Mouse (Mus musculus) left cerebral cortex, adult 2 months (tissue): Measurements from ENCODE around the gene Zfp217. TPM values are rescaled to one million over a fixed set of nuclear protein-coding genes. Genes with fewer than 3 reads are reported as not detected.
"Not testable (repeated sequence)": the region's sequence is repeated elsewhere in the genome, so short reads cannot be mapped to it uniquely, and the experiment has no call there.

Experiments
- DNase-seq, 2 experiments: peaks; one replicate each; pipeline ENCODE4 v3.0.0; 2021 to 2022; ENCODE audit warnings: low spot score in 2 of 2, mixed read lengths in 1 of 2; ENCODE audit errors: extremely low spot score in 1 of 2
- H3K27ac ChIP-seq: fragments of 200-600 bp; 2 replicates; pipeline ENCODE4 v1.8.1; 2022
- H3K4me3 ChIP-seq: fragments of 200-600 bp; 2 replicates; pipeline ENCODE4 v1.8.1; 2022
- CTCF ChIP-seq: fragments of 200-600 bp; IDR thresholded peaks from 2 replicates; pipeline ENCODE4 v1.8.1; 2022; ENCODE audit warnings: antibody characterized with exemption, mild to moderate bottlenecking, moderate library complexity
- intact Hi-C: fragments of 180-260 bp; cut with DNase I; formaldehyde crosslinking; loops from one replicate; pipeline ENCODE4 v1.15.1; 2025
- long read RNA-seq, 2 experiments: library from polyadenylated mRNA; stranded (forward); transcript quantifications; one replicate each; pipeline ENCODE4 v2.0.0; 2021; ENCODE audit warnings: borderline mapping rate in 2 of 2
- total RNA-seq, 2 experiments: library from RNA; stranded (reverse); gene quantifications; 2 replicates each; pipeline ENCODE4 v1.2.3; 2021

The Zfp217 gene
- total RNA-seq, result 1 to 10 TPM; 2.9 to 3.4 TPM
- long read RNA-seq, experiment 1, partial matches to known transcripts, result 0 of 1 reads
- long read RNA-seq, experiment 1, other reads (novel, unspliced or antisense), result 1 of 1 reads
- long read RNA-seq, experiment 2, result 0 reads

DNA sequence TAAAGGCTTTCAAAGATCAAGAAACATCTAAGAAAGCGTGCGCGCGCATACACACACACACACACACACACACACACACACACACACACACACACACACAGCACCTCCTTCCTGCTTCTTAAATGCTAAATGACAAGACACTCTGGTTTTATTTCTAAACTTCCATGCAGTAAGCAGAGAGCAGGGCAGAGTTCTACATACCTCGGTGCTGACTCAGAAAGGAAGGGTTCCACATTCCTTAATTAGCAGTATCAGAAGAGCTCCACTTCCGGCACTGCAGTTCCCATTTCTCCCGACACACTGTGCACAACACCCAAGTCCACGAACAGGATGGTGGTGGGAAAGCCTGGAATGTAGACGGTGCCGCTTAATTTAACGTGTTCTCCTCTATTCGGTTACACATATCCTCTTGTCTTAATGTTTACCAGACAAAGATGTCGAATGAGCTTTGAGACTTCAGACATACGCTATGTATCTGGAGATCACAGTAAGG, at the start of gene Zfp217:
Zfp217 (minus strand) TSS at position 443 of the 493 bp plus-strand sequence.
- intact Hi-C loops, result loop anchor here (5.0 kb wide), 1 partner anchor 55 kb away; no protein-coding TSS in a partner anchor
- no peak for DNase-seq
- Histone ChIP-seq H3K27ac (no peak within 1 kb of the TSS), H3K4me3 (no peak within 1 kb of the TSS)
- TF ChIP-seq CTCF, result no peak

DNA sequence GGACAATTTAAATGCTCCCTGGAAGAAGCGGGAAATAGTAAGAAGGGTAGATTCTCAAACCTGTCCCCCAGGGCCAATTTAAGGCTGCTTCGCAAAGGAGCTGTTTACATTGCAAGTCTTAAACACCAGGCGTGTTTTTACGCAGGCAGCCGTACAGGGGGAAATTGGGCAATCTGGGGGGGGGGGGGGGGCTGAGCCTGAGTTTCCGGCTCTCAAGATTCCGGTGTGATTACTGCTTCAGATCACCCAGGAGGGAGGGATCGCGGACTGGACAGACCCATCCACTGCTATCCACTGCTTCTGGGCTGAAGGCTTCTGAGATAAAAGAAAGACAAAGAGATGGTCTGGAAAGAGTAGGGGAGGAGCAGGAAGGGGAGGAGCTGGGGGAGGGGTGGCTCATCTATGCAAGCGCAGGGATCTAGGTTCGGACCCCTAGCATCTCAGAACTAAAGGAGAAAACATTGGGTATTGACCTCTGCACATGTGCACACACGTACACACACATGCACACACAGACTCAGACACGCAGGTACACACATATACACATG, 47.7 kb upstream of the Zfp217 start:
- intact Hi-C loops, result no loop called here
- no peak overlapping the region for H3K4me3 ChIP-seq
- TF ChIP-seq CTCF, result no peak
- H3K27ac ChIP-seq, result no peak overlapping the region
- DNase-seq, result no peak

DNA sequence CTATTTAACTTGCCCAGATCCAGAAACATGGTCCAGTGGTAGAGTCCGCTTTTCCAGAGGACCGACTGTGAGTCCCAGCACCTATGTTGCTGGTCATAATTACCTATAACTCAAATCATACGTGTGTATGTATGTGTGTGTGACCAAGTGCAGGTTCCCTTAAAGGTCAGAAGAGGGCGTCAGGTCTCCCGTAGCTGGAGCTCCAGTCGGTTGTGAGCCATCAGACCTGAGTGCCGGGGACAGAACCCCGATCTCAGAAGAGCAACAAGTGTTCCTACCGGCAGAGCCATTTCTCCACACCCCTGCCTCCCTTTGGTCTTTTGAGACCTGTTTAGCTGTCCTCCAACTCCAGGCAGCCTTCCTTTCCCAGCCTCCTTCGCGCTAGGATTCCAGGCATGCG, 46.9 kb upstream of the Zfp217 start:
- intact Hi-C loops, result no loop called here
- DNase-seq, result no peak
- no peak for TF ChIP-seq CTCF

DNA sequence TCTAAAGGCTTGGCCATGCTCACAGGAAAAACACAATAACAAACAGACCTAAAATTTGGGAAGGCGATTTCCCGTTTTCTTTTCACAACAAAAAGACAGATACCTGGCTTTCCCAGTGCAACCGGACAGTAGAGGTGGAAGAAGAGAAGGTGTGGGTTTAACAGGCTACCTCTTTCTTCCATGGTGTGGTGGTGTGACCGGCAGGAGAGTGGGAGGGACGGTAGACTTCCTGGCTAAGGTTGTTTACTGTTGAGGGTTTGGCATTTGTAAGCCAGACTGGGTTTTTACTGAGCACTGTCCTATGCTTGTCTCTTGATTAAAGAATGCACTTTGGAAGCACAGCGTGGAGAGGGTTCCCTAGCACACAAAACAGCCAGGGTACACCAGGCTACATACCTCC, 45.9 kb upstream of the Zfp217 start:
- TF ChIP-seq CTCF, result no peak
- Histone ChIP-seq H3K4me3 (no peak overlapping the region), H3K27ac (no peak overlapping the region)
- intact Hi-C loops, result no loop called here
- no peak for DNase-seq

More for the DNA sequence above, 46.9 kb upstream of the Zfp217 start:
- Histone ChIP-seq H3K27ac (no peak overlapping the region), H3K4me3 (no peak overlapping the region)

DNA sequence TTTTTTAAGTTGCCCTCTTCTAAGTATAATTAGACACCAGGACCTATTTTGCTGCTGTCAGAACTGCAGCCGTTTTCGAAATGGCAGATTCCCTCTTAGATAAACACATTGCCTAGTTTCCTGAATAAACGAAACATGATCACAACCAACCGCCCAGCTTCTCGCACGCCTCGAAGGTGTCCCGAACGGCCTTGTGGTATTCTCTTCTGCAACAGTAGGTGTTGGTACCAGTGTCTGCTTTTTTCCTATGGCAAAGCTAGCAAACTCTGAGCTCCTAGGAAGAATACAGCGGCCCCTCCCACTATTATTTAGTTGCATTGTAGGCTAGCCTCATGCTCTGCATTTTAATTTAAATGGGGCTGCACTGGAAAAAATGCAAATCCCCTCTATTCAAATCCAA, 45.3 kb upstream of the Zfp217 start:
- TF ChIP-seq CTCF, result no peak
- Histone ChIP-seq H3K4me3 (no peak overlapping the region), H3K27ac (no peak overlapping the region)
- intact Hi-C loops, result no loop called here
- DNase-seq, result no peak

DNA sequence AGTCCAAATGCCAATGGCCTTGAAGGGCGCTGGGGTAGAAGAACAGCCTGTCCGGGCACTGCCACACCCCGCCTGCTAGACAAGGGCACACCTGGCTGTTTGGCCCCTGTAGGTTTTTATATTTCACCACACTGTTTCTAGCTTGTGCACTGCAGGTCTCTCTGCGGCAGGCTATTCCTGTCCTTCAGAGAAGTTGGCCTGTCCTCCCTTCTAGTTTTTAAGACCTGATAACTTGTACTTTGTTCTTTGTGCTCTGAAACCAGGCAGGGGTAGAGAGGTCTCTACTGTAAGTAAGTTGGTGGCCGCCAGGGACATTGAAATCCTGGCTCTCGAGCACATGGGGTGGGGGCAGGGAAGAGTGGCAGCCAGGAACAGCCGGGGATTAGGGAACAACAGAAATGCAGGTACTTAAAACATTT, 44.8 kb upstream of the Zfp217 start:
- TF ChIP-seq CTCF, result no peak
- no peak for DNase-seq
- H3K27ac ChIP-seq, result no peak overlapping the region
- no peak overlapping the region for H3K4me3 ChIP-seq
- intact Hi-C loops, result no loop called here

DNA sequence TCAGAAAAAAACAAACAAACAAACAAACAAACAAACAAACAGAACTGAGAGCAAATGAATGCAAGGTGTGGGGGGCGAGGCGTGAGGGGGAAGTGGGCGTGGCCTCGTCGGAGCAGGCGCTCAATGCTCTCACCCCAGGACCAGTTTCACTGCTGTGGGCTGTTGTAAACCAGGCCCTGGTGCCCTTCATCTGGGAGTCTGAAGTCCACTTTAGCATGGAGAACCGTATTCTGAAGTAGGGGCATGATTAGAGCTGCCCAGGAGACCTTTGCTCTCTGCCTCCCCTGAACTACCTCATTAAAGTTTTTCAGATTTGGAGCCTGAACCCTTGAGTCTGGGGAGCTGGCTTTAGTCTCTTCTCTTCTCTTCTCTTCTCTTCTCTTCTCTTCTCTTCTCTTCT, 40.8 kb upstream of the Zfp217 start:
- intact Hi-C loops, result no loop called here
- TF ChIP-seq CTCF, result no peak
- no peak overlapping the region for H3K4me3 ChIP-seq
- DNase-seq, result no peak
- H3K27ac ChIP-seq, result no peak overlapping the region

DNA sequence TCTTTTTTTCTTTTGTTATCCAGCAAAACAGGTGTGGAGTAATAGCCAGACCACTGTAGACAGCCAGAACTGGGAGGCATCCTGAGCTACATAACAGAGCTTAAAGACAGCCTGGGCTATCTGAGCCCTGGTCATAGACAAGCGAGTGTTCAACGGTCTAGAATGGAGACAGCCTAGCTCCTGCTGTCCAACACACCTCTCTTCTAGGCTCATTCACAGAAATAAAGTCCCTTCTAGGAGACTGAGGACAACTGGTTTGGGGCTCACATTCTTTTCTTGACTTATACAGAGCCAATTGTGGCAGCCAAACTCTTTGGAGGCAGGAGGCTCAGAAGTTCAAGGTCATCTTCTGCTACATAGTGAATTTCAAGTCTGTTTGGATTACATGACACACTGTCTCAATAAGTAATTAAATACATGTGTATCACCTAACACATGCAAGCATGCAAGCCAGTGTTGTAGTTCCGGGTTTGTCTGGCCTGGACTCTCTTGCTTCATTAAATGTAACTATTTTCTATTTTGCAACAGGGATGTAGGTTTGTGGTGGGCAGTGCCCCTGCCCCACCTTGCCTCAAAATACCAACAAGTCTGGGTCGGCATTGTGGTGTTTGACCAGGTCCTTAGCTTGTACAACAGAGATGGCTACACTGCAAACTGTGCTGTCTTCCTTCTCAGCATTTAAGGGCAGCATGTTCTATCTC, 37.4 kb upstream of the Zfp217 start:
- H3K4me3 ChIP-seq, result peak overlapping the region; percentile 41
- intact Hi-C loops, result no loop called here
- no peak overlapping the region for H3K27ac ChIP-seq
- TF ChIP-seq CTCF, result no peak
- no peak for DNase-seq

DNA sequence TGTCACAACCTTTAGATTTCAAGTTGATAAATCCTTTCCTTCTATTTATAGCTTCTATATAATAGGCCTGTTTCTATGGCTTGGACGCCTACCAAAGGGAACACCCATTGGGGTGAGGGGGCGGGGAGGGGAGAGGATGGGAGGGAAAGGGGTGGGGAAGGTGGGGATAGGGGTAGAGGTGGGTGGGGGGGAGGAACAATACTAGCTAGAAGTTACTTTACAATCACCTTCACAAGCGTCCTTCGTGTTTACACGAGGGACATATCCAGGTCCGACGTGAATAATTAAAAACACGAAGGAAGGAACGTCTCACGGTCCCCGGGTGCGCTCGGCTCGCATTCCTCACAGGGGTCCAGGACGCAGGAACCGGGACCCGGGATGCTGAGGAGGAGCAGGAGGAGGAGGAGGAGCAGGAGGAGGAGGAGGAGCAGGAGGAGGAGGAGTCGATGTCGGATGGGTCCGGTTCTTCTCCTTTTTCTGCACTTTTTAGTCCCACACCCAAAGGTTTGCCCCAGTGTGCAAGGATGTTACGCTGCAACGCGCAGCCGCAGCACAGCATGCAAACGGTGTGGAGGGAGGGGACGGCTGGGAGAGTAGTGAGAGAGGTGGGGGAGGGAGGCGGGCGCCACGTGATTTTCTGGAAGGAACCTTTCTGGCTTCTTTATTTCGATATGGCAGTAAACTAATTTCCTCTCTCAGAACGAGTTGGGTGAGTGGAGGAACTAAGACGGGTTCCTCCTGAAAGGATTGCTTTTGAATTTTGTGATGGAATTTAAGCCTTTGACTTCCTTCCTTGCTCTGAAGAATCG, 36.5 kb upstream of the Zfp217 start:
- no peak for TF ChIP-seq CTCF
- intact Hi-C loops, result no loop called here
- peak; percentile 39 to 56 for DNase-seq
- peak overlapping the region; percentile 41 for H3K4me3 ChIP-seq
- no peak overlapping the region for H3K27ac ChIP-seq

DNA sequence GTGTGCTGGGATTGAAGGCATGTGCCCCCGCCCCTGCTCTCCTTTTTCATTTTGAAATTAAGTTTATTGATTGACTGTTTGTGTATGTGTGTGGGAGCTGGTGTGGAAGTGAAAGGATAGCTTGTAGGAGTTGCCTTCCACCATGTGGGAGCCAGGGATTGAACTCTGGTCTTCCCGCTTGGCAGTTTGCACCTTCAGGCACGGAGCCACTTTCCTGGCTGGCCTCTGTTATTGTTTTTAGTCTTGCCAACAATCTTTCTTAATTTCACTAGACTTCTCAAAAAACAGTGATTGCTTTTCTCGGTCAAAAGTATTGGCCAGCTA, 35.9 kb upstream of the Zfp217 start:
- intact Hi-C loops, result no loop called here
- DNase-seq, result no peak
- Histone ChIP-seq H3K4me3 (no peak overlapping the region), H3K27ac (no peak overlapping the region)
- TF ChIP-seq CTCF, result no peak

DNA sequence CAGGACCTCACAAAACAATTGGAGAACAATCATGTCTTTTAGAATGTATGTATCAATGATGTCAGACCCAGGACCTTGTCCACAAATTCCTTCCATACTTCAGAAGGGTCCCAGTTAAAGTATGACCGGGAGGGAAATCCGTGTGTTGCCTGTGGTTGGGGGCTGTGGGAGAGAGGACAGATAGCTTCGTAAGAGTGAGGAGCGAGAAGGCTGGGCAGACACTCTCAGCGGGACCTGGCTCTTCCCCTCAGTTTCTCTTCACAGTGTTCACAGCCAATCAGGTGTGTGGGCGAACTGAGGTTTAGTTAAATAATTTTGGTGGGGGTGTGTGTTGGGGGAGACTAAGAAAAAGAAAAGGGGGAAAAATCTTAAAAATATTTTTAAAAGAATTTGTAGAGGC, 34.0 kb upstream of the Zfp217 start:
- no peak overlapping the region for H3K27ac ChIP-seq
- no peak overlapping the region for H3K4me3 ChIP-seq
- intact Hi-C loops, result no loop called here
- no peak for TF ChIP-seq CTCF
- DNase-seq, result no peak

DNA sequence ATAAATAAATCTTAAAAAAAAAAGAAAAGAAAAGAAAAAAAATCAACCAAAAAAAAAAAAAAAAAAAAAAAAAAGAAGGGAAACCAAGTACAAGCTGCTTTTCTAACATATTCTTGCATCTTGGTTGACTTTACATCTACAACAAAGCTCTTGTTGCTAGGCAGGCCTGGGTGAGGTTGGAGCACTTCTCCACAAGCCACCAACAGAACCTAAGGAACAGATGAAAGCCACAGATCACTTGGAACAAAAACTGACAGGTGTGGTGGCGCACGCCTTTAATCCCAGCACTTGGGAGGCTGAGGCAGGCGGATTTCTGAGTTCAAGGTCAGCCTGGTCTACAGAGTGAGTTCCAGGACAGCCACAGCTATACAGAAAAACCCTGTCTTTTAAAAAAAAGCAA, 32.9 kb upstream of the Zfp217 start:
- DNase-seq, intact Hi-C loops, H3K4me3 ChIP-seq, H3K27ac ChIP-seq: not testable (repeated sequence)
